Mouse (Mus musculus): Measurements from ENCODE around the gene Mageb3. TPM values are rescaled to one million over a fixed set of nuclear protein-coding genes. Genes with fewer than 3 reads are reported as not detected.

Gene Mageb3
- polyA plus RNA-seq (2012): 0.03 TPM in 1 of 2 replicates, not detected in the other

DNA sequence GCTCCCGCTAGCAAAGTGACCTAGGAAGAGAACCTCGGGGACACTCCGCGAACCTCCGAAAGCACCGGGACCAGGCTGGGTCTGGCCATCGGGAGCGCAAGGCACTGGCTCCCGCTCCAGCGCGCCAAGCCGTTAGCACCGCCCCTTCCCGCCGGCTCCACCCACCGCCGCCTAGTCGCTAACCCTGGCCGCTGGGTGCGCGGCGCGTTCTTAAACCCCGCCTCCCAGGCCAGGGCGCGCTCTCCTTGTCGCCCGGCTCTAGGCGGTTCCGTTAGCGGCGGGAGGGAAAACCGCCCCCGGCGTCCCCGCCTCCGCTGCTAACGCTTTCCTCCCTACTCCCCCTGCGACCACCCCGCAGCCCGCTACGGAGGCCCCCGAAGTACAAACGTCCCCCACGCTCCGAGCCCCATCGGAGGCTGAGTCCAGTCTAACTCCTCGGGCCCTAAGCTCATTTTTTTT lies at the start of gene Mageb3, which contains the start of gene Ctdspl2:
TSS of gene Mageb3 (minus strand) at position 328 of the 459 bp plus-strand sequence.
TSS of gene Ctdspl2 (plus strand) at position 237 of the 459 bp plus-strand sequence.
- no peak for TF ChIP-seq GATA1 (IDR thresholded peaks at IDR 0.05; ENCODE audit: low read length)

DNA sequence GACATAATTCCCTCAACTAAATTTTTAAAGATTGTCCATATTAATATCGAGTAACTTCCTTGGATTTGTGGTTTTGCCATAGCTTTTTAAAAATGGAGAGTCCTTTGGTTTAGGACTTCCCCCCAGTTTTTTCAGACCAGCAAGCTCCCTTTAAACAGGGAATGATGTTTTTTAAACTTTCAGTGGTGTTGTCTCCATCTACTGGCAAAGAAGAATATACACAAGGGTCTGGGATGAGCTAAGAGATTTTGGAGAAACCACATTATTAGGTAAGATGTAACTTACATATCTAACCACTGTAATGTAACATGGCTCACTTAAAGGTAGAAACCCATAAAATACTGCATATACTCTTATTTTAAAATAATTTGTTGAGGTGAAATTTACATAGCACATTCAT lies 39.8 kb upstream of the Mageb3 start:
- TF ChIP-seq GATA1 (IDR thresholded peaks at IDR 0.05; ENCODE audit: low read length): no peak

DNA sequence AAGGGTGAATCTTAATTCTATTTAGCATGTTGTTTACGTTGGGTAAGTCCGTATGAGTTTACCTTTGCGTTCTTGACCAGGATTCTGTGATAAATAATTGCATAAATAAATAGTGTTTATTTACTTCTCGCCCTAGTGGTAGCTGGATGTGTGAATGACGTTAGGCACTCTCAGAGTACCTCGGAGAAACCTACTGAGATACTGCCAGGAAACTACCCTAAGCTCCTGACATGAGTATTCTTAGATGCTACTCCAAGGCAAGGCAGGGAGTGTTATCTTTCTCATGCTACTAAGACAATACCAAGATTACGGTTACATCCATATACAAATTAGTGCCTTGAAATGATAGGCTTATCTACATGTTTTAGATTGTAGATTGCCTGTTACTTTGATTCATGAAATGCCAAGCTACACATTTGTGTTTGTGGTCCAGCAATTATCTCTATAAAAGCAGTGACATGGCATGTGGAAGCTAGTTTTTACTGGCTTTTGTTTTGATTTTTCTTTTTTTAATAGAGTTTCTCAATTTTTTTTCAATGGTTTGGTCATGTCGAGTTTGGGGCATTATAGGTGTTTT lies 1.4 kb upstream of the Mageb3 start:
- peak; percentile 41 for TF ChIP-seq GATA1 (IDR thresholded peaks at IDR 0.05; ENCODE audit: low read length)

DNA sequence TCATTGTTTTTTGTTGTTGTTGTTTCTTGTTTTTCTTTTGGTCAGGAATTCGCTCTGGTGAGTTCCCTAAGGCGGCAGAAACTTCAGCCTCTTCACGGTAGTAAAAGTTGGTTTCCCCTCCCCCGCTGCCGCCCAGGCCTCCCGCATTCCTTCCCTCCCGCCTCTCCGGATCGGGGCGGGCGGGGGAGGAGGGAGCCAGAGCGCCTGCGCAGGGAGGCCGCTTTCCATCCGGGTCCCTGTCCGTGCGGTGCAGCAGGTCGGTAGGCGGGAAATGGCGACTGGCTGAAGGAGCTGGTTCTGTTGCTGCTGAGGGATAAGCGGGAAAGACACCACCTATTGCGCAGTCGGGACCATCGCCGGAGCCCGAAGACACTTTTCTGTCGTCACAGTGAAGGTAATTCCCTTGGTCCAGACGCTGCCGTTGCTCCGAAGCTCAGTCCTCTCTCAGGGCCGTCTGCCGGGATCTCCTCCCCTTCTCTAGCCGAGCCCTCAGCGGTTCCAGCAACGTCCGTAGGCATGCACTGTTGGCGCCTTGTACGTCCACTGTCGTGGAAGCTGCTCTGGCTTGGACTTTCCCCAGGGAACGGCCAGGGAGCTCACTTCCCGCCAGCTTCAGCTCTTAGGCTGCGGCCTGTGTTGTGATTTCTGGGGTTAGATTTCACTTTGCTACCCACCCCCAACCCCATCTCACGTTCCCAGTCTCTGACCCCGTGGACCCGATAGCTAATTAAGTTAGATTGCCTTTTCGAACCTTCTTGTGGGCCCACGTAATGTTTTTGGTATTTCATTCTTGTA lies 529 bp upstream of the Mageb3 start:
- TF ChIP-seq GATA1 (IDR thresholded peaks at IDR 0.05; ENCODE audit: low read length): no peak

DNA sequence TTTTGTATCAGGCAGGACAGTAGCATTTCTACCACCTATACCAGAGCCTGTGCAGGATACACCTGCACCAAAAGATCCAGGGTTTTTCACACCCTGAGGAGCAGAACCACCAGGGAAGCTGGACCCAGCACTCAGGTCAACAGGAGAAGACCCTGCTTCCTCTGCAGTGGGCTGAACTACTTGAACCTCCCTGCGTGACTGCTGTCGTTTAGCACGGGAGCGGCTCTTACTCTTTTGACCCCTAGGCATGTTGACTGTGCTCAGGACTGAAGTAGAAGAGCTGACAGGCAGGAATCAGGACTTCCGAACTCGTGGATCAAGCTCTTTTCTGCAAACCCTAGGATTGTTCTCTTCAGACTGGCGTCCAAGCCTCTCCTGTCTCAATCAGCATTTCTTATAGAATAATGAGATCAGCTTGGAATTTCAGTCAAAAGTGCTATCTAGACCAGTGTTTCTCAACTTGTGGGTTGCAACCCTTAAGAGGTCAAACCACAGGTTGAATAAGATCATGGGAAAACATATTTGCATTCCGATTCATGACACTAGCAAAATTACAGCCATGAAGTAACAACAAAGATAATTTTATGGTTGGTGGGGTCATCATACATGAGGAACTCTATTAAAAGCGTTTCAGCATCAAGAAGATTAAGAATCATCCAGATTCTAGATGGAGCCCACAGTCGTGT lies 778 bp downstream of the Mageb3 start:
- no peak for TF ChIP-seq GATA1 (IDR thresholded peaks at IDR 0.05; ENCODE audit: low read length)

DNA sequence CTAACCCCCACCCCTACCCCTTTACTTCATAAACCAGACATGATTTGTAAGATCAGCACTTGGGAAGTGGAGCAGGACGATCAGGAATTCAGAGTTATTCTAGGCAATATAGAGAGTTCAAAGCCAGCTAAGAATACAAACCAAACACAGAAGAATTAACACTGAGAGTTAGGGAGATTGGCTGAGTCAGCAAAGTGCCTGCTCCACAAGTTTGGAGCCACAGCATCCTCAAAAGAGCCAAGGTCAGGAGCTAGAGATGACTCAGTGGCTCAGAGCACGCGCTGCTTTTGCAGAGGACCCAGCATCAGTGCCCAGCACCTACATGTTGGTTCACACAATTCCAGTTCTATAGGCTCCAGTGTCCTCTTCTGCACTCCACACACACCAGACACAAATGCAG lies 12.5 kb downstream of the Mageb3 start:
- no peak for TF ChIP-seq GATA1 (IDR thresholded peaks at IDR 0.05; ENCODE audit: low read length)

DNA sequence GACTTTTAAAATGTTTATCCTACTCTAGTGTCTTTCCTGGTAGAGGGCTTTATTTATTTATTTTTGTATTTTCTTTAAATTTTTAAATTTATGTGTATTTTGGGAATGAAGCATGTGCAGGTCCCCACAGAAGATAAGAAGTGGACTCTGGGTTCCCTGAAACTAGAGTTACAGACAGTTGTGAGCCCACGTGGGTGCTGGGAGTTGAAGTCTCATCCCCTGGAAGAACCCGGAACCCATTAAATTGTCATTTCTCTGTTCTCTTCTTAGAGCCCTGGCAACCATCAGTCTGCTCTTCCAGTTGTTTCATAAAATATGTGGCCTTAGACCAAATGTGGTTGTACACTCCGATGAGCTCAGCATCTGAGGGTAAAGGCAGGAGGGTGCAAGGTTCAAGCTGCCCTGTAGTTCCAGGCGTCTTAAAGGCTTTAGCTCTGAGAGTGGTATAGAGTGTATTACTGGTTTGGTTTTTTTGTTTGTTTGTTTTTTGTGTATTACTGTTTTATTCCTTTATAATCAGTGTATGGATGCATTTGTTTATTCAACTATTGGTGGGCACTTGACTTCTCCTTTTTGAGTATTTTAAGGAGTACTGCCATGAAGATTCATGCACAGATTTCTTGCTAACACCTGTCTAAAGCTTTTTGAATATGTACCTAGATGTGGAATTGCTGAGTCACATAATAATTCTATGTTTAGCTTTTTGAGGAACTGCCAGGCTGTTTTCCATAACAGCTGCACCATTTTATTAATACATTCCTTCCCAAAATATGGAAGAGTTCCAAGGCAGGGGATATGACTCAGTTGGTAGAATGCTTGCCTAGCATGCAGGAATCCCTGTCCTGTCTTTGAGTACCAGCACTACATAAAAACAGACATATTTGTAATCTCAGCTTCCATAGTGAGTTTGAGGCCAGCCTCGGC lies 39.6 kb downstream of the Mageb3 start:
- TF ChIP-seq GATA1 (IDR thresholded peaks at IDR 0.05; ENCODE audit: low read length): no peak

DNA sequence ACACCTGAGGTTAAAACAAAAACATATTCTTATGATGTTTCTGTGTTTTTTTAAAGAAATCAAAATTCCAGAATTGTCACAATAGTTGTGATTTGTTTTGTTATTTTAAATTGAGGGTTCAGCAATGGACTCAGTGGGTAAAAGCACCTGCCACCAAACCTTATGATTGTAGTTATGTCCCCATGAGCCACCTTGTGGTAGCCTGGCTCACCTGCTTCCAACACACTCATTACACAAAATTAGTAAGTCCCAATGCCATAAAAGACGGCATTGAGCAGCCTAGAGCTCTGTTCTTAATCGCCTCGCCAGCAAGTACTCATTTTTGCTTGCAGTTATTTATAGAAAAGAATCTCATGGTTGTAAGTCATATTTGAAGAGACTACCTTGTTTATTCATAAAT lies 45.9 kb downstream of the Mageb3 start:
- no peak for TF ChIP-seq GATA1 (IDR thresholded peaks at IDR 0.05; ENCODE audit: low read length)

Other genes starting within 250 kb of the Mageb3 start
- gene Frmd5, start 149.0 kb downstream of the Mageb3 start, polyA plus RNA-seq (2012): 12.6 and 16.7 TPM in 2 replicates
- gene Casc4, start 89.1 kb downstream of the Mageb3 start, polyA plus RNA-seq (2012): 20.0 and 21.8 TPM in 2 replicates
- 2.8 and 3.8 TPM in 2 replicates for gene Ctdspl2, start 91 bp downstream of the Mageb3 start, polyA plus RNA-seq (2012)
- gene Eif3j1, start 72.5 kb upstream of the Mageb3 start, polyA plus RNA-seq (2012): 45.1 and 53.2 TPM in 2 replicates
- 0.81 and 1.2 TPM in 2 replicates for gene Spg11, start 162.3 kb upstream of the Mageb3 start, polyA plus RNA-seq (2012)
- gene B2m, start 191.6 kb upstream of the Mageb3 start, polyA plus RNA-seq (2012): 10.8 and 19.6 TPM in 2 replicates
- not detected in 2 replicates for gene Trim69, start 204.6 kb upstream of the Mageb3 start, polyA plus RNA-seq (2012)
- gene Patl2, start 230.1 kb upstream of the Mageb3 start, polyA plus RNA-seq (2012): 0.10 and 0.19 TPM in 2 replicates
- not detected in 2 replicates for gene Terb2, start 230.2 kb upstream of the Mageb3 start, polyA plus RNA-seq (2012)

Measured in G1E-ER4 (cell line).